Comparison of ENCODE assay signal across 14 mouse cellular contexts in the genomic region with DNA sequence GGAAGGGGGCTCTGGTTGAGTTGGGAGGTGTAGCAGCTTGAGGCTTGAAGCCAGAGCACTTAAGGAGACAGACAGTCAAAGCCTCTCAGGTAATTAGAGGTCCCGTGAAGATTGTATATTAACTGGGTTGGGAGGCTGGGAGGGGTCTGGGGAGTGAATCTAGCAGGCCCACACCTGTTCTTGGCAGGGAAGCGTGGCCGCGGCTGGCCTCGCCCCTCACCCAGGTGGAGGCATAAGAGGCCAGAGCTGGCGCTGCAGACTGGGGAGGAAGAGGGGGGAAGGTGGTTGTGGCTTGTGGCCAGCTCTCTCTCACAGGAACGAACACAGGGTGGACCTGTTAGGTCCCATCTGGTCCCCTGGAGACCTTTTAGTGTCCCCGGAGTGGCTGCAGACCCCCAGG.
"Had no signal": no experiment of that assay in that cellular context is flagged by ENCODE, and none has a peak within 500 bp of the region (broad histone marks: within the 10 kb centered on the region; RNA-seq: fewer than 3 reads in every experiment).

No protein-coding gene starts in this region.

- H3K36me3 ChIP-seq: limb, embryonic 12.5 days; liver, embryonic 13.5 days; lung, embryonic 15.5 days; midbrain, embryonic 12.5 days had no signal

- DNase-seq: kidney, adult 2 months; kidney, postnatal 14 days; layer of hippocampus, adult 9-11 months; layer of hippocampus, postnatal 36 days; liver; liver, embryonic 13.5 days; liver, postnatal 0 days; spleen, adult 18-20 months; thymus, adult 2 months; thymus, postnatal 25 days had no signal

- H3K4me3 ChIP-seq: limb, embryonic 12.5 days; liver, embryonic 13.5 days; lung, embryonic 15.5 days; midbrain, embryonic 12.5 days had no signal

- H3K27ac ChIP-seq: hindbrain, postnatal 0 days; limb, embryonic 12.5 days; liver, embryonic 13.5 days; lung, embryonic 15.5 days; midbrain, embryonic 12.5 days had no signal

- H3K9ac ChIP-seq: limb, embryonic 12.5 days; liver, embryonic 13.5 days; liver, postnatal 0 days; lung, embryonic 15.5 days; midbrain, embryonic 12.5 days had no signal

- H3K9me3 ChIP-seq: liver, embryonic 13.5 days; lung, embryonic 15.5 days; midbrain, embryonic 12.5 days had no signal

- ATAC-seq: hindbrain, postnatal 0 days; liver, postnatal 0 days had no signal

- H3K4me2 ChIP-seq: limb, embryonic 12.5 days; liver, embryonic 13.5 days; lung, embryonic 15.5 days; midbrain, embryonic 12.5 days had no signal
